Mouse (Mus musculus) embryonic facial prominence, embryonic 15.5 days (tissue): ENCODE data around the gene Nectin3. TPM values are rescaled to one million over a fixed set of nuclear protein-coding genes. Genes with fewer than 3 reads are reported as not detected.

ENCODE experiments used
- ATAC-seq: fragments of 200-750 bp; cut with Nextera tagmentation; 2 replicates; pipeline ENCODE4 v1.8.0; 2017; ENCODE audit warnings: low read depth, moderate TSS enrichment; ENCODE audit not compliant: insufficient number of reproducible peaks, low FRiP score, low TSS enrichment
- H3K27ac ChIP-seq: fragments of 300-500 bp; sonication (generic); replicated peaks from 2 replicates; pipeline ENCODE4 v1.5.1; 2015; ENCODE audit warnings: mild to moderate bottlenecking, inconsistent platforms
- H3K27me3 ChIP-seq: fragments of 300-500 bp; sonication (generic); 2 replicates; pipeline ENCODE4 v1.6.1; 2015; ENCODE audit warnings: inconsistent platforms
- H3K36me3 ChIP-seq: fragments of 300-500 bp; sonication (generic); 2 replicates; pipeline ENCODE4 v1.6.1; 2015; ENCODE audit warnings: mild to moderate bottlenecking, inconsistent platforms
- H3K4me1 ChIP-seq: fragments of 300-500 bp; sonication (generic); 2 replicates; pipeline ENCODE4 v1.6.1; 2015; ENCODE audit warnings: inconsistent platforms
- H3K4me2 ChIP-seq: fragments of 300-500 bp; sonication (generic); replicated peaks from 2 replicates; pipeline ENCODE4 v1.6.1; 2015; ENCODE audit warnings: mild to moderate bottlenecking, inconsistent platforms
- H3K4me3 ChIP-seq: fragments of 300-500 bp; sonication (generic); replicated peaks from 2 replicates; pipeline ENCODE4 v1.5.1; 2015; ENCODE audit warnings: mild to moderate bottlenecking, inconsistent platforms
- H3K9ac ChIP-seq: fragments of 300-500 bp; sonication (generic); 2 replicates; pipeline ENCODE4 v1.6.1; 2015; ENCODE audit warnings: inconsistent platforms
- H3K9me3 ChIP-seq: fragments of 300-500 bp; sonication (generic); replicated peaks from 2 replicates; pipeline ENCODE4 v1.6.1; 2016; ENCODE audit warnings: inconsistent platforms
- WGBS: fragments of 180-500 bp; shearing (Covaris S2); methylation state at CpG from one replicate; pipeline ENCODE4 v1.1.7; 2015; 5-methylcytosine and 5-hydroxymethylcytosine counted together
- polyA plus RNA-seq: library from polyadenylated mRNA; unstranded; fragments of >200 nt; fragmentation: Nextera tagmentation; extraction: Ambion mirVana; gene quantifications from 2 replicates; pipeline ENCODE4 v1.2.1, GENCODE M21; 2015

The Nectin3 gene
- polyA plus RNA-seq, 1 experiment from 2014 or later: 32.3 TPM

GRCm38 (mm10) chr16:46410739-46411057 is 87.6 kb downstream of the Nectin3 start:
- ATAC-seq: no peak
- Histone ChIP-seq H3K27me3 (no peaks in the 10 kb centered on the region), H3K36me3 (no peaks in the 10 kb centered on the region), H3K4me1 (no peaks in the 10 kb centered on the region), H3K4me2 (no peak overlapping the region), H3K9ac (no peak overlapping the region), H3K4me3 (no peak overlapping the region), H3K27ac (no peak overlapping the region), H3K9me3 (no peaks in the 10 kb centered on the region)
- 56% methylated on average over 3 of the region's 3 CpGs for WGBS

DNA sequence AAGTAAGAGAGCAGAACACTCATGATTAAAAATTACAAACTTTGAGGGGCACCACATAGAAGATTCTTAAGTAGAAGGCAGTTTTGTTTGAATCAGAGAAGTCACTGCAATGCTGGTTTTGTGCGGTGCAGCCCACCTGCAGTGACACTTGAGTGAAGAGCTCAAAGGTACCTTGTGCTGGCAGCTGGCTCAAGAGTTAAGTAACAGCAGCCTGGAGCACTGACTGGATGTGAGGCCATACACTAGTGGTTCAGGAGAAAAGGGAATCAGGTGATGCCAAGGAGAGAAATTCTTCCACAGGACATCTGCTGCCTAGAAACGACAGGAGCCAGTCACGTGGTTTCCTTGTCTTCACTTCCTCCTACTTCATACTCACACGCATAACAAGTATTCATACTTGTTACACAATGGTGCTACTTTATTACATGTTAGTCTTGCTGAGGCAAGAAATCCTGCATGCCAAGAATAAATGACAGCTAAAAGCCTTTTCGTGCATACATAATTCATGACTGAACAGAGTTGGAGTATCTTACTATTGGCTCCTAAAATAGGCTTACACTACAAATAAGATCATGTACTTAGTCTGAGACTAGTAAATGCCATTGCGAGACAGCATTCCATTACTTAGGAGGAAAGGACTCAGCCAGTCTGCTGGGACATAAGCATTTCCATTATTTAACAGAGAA is 88.1 kb downstream of the Nectin3 start:
- 61% methylated on average over 6 of the region's 6 CpGs for WGBS
- no peak overlapping the region for H3K9ac ChIP-seq
- no peaks in the 10 kb centered on the region for H3K36me3 ChIP-seq
- H3K4me3 ChIP-seq: no peak overlapping the region
- H3K4me2 ChIP-seq: no peak overlapping the region
- ATAC-seq: no peak
- H3K4me1 ChIP-seq: no peaks in the 10 kb centered on the region
- H3K27me3 ChIP-seq: no peaks in the 10 kb centered on the region
- no peak overlapping the region for H3K27ac ChIP-seq
- no peaks in the 10 kb centered on the region for H3K9me3 ChIP-seq

- no peak overlapping the region for H3K4me3 ChIP-seq
- H3K27ac ChIP-seq: no peak overlapping the region
- H3K4me2 ChIP-seq: no peak overlapping the region
- H3K4me1 ChIP-seq: no peaks in the 10 kb centered on the region
- no peak; the same call in 1 of the 2 replicates for ATAC-seq
- no peaks in the 10 kb centered on the region for H3K36me3 ChIP-seq
- no peak overlapping the region for H3K9ac ChIP-seq
- no peaks in the 10 kb centered on the region for H3K9me3 ChIP-seq
- no peaks in the 10 kb centered on the region for H3K27me3 ChIP-seq
- WGBS: 94% methylated on average over 15 of the region's 15 CpGs
These were observed 90.3 kb downstream of the Nectin3 start for GRCm38 (mm10) chr16:46407997-46408396.

GRCm38 (mm10) chr16:46406844-46407639 is 91.3 kb downstream of the Nectin3 start:
- Histone ChIP-seq H3K9ac (no peak overlapping the region), H3K4me3 (no peak overlapping the region), H3K9me3 (no peaks in the 10 kb centered on the region), H3K4me2 (no peak overlapping the region), H3K4me1 (no peaks in the 10 kb centered on the region), H3K27ac (no peak overlapping the region), H3K36me3 (no peaks in the 10 kb centered on the region), H3K27me3 (no peaks in the 10 kb centered on the region)
- WGBS: 85% methylated on average over 7 of the region's 7 CpGs
- ATAC-seq: no peak

DNA sequence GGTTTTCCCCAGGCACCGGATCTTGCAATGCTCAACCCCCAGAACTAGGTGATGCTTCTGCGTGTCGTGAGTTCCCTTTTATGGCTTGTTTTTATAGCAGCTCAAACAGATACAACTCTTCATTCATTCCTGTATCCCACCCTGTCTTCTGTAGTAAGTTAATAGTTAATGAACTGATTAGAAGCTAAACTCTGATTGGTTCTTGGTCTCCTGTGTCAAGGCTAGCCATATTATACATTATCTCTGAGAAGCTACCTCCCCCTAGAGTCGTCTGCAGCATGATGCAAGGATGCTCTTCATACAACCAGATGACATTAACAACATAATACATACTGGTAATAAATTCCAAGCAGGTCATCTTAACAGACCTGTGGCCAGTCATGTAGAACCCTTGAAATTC is 100.4 kb downstream of the Nectin3 start:
- H3K4me3 ChIP-seq: no peak overlapping the region
- H3K27ac ChIP-seq: no peak overlapping the region
- no peak overlapping the region for H3K9ac ChIP-seq
- H3K4me2 ChIP-seq: no peak overlapping the region
- no peaks in the 10 kb centered on the region for H3K9me3 ChIP-seq
- H3K4me1 ChIP-seq: no peaks in the 10 kb centered on the region
- ATAC-seq: no peak
- H3K27me3 ChIP-seq: no peaks in the 10 kb centered on the region
- H3K36me3 ChIP-seq: peaks cover 4% of the 10 kb centered on the region; the same call in 1 of the 2 replicates
- WGBS: 91% methylated on average over 4 of the region's 4 CpGs

- H3K36me3 ChIP-seq: no peaks in the 10 kb centered on the region
- no peak overlapping the region for H3K27ac ChIP-seq
- H3K9ac ChIP-seq: no peak overlapping the region
- H3K4me2 ChIP-seq: no peak overlapping the region
- H3K4me3 ChIP-seq: no peak overlapping the region
- H3K9me3 ChIP-seq: no peaks in the 10 kb centered on the region
- no peaks in the 10 kb centered on the region for H3K27me3 ChIP-seq
- H3K4me1 ChIP-seq: peaks cover 13% of the 10 kb centered on the region; the same call in 1 of the 2 replicates
- 43% methylated on average over 6 of the region's 6 CpGs for WGBS
- ATAC-seq: no peak
These were observed 108.8 kb downstream of the Nectin3 start for GRCm38 (mm10) chr16:46389415-46390033.

GRCm38 (mm10) chr16:46388527-46389414 is 109.6 kb downstream of the Nectin3 start:
- 32% methylated on average over 11 of the region's 11 CpGs for WGBS

GRCm38 (mm10) chr16:46384279-46384678 is 114.0 kb downstream of the Nectin3 start:
- WGBS: 64% methylated on average over 5 of the region's 5 CpGs
- peaks cover 3% of the 10 kb centered on the region; the same call in 1 of the 2 replicates for H3K4me1 ChIP-seq
- no peak overlapping the region for H3K9ac ChIP-seq
- H3K9me3 ChIP-seq: no peaks in the 10 kb centered on the region
- no peak overlapping the region for H3K27ac ChIP-seq
- no peak for ATAC-seq
- H3K4me3 ChIP-seq: no peak overlapping the region
- no peak overlapping the region for H3K4me2 ChIP-seq
- H3K36me3 ChIP-seq: no peaks in the 10 kb centered on the region
- H3K27me3 ChIP-seq: no peaks in the 10 kb centered on the region

More at GRCm38 (mm10) chr16:46388527-46389414, 109.6 kb downstream of the Nectin3 start:
- Histone ChIP-seq H3K4me2 (no peak overlapping the region), H3K27me3 (no peaks in the 10 kb centered on the region), H3K4me3 (no peak overlapping the region), H3K9me3 (no peaks in the 10 kb centered on the region), H3K9ac (no peak overlapping the region), H3K4me1 (peaks cover 13% of the 10 kb centered on the region; the same call in 1 of the 2 replicates), H3K36me3 (no peaks in the 10 kb centered on the region), H3K27ac (no peak overlapping the region)
- no peak for ATAC-seq

- Histone ChIP-seq H3K9ac (no peak overlapping the region), H3K9me3 (no peaks in the 10 kb centered on the region), H3K4me2 (no peak overlapping the region), H3K36me3 (no peaks in the 10 kb centered on the region), H3K27me3 (no peaks in the 10 kb centered on the region), H3K27ac (no peak overlapping the region), H3K4me3 (no peak overlapping the region), H3K4me1 (no peaks in the 10 kb centered on the region)
- no peak for ATAC-seq
- 82% methylated on average over 4 of the region's 4 CpGs for WGBS
These were observed 115.0 kb downstream of the Nectin3 start for GRCm38 (mm10) chr16:46383344-46383743.

GRCm38 (mm10) chr16:46376575-46376974 is 121.8 kb downstream of the Nectin3 start:
- Histone ChIP-seq H3K27me3 (no peaks in the 10 kb centered on the region), H3K27ac (no peak overlapping the region), H3K4me1 (no peaks in the 10 kb centered on the region), H3K9ac (no peak overlapping the region), H3K4me2 (no peak overlapping the region), H3K9me3 (no peaks in the 10 kb centered on the region), H3K36me3 (no peaks in the 10 kb centered on the region), H3K4me3 (no peak overlapping the region)
- 55% methylated on average over 3 of the region's 3 CpGs for WGBS
- no peak for ATAC-seq
